Mouse (Mus musculus) heart, adult 8-10 months (tissue): Measurements from ENCODE around the gene Rwdd2b. TPM values are rescaled to one million over a fixed set of nuclear protein-coding genes. Genes with fewer than 3 reads are reported as not detected.

Experiments
- DNase-seq: peaks from one replicate; pipeline ENCODE4 v3.0.0; 2022; ENCODE audit warnings: low spot score
- total RNA-seq, 4 experiments: library from RNA; stranded (reverse); gene quantifications; 2 replicates each; pipeline ENCODE4 v1.2.4; 2022

The Rwdd2b gene
- total RNA-seq, 4 experiments from 2014 or later = 4.9 to 6.4 (median 5.5) TPM

GRCm38 (mm10) chr16:87420662-87421061, 19.7 kb downstream of the Rwdd2b start:
- DNase-seq = no peak

DNA sequence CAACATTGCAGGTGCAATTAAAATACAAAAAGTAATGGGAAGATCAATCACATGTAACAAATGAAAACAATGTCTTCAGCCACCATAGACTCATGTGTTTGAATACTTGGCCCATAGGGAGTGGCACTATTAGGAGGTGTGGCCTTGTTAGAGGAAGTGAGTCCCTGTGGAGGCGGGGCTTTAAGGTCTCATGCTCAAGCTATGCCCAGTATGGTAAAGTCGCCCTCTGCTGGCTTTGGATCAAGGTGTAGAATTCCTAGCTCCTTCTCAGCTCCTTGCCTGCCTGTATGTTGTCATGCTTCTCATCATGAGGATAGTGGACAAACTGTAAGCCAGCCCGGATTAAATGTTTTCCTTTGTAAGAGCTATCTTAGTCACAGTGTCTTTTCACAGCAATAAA, 35.4 kb downstream of the Rwdd2b start:
- no peak for DNase-seq

DNA sequence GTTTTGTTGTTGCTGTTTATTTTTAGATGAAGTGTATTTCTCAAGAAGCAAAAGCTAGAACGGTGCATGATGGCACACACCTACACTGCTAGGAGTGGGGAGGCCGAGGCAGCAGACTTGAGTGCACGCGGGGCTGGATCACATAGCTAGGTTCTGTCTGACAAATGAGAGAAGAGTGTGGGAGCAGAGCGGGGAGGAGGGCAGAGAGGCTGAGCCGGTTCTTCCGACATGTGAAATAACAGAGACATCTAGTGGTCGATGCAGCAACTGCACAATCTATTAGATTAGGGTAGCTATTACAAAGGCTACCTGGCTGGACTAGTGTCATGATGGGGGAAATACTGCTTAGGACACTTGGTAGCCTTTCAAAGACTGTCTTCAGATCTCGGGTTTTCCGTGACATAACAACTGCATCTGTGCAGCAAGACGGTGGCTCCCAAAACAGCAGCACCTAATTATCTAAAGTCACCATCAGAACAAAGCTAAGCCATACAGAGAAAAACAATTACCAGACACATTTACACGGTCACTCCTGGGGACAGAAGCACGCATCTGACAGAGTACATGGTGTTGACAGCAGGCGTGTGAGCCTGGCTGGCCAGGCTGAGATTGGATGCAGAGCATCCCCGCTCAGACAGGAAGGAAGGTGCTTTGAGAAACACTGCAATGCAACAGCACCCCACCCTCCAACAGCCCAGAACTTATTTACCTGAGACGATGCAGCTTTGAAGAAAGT, 46.4 kb downstream of the Rwdd2b start:
- DNase-seq = peak; percentile 48

- DNase-seq = no peak
Measured at GRCm38 (mm10) chr16:87387444-87387977, 52.9 kb downstream of the Rwdd2b start.

DNA sequence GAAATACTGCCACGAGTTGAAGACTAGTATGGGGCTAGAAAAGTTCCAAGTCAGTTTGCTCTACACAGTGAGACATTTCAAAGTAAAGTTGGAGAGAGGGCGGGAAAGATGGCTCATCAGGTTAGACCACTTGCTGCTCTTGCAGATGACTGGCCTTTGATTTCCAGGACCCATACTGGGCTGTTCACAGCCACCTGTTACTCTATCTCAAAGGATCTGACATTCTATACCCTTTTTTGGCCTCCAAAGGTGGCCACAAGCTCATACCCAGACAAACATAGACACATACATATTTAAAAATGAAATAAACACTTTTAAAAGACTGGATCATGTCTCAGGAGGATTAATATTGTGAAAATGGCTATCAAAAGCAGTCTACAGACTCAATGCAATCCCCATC, 56.0 kb downstream of the Rwdd2b start:
- DNase-seq = no peak

Other genes with a start within 250 kb of the Rwdd2b start
- 10 to 100 TPM; 20.0 to 21.2 (median 20.4) TPM for gene N6amt1, start 86.4 kb downstream of the Rwdd2b start, total RNA-seq
- 10 to 100 TPM; 20.4 to 22.8 (median 21.1) TPM for gene Ltn1, start 8.0 kb downstream of the Rwdd2b start, total RNA-seq
- 10 to 100 TPM; 29.3 to 45.0 (median 37.9) TPM for gene Usp16, start 14.1 kb upstream of the Rwdd2b start, total RNA-seq
- gene Cct8, start 55.3 kb upstream of the Rwdd2b start, total RNA-seq = 100 to 1,000 TPM; 139 to 159 (median 147) TPM
- gene Map3k7cl, start 112.8 kb upstream of the Rwdd2b start, total RNA-seq = 1 to 10 TPM; 1.1 to 2.2 (median 1.5) TPM